Mouse (Mus musculus): ENCODE measurements at regions not wholly inside any gene's neighbourhood (a gene's known extent, or its start where the extent isn't known, plus 50 kb on each side); places are given as distances from the start of the nearest gene placed in this dataset.

GRCm38 (mm10) chr12:64393106-64393505 lies 81.4 kb downstream of the Fscb start:
- peak; percentile 46 for DNase-seq

- no peak for DNase-seq
Observed at GRCm38 (mm10) chr12:64389766-64390445, 84.6 kb downstream of the Fscb start.

DNA sequence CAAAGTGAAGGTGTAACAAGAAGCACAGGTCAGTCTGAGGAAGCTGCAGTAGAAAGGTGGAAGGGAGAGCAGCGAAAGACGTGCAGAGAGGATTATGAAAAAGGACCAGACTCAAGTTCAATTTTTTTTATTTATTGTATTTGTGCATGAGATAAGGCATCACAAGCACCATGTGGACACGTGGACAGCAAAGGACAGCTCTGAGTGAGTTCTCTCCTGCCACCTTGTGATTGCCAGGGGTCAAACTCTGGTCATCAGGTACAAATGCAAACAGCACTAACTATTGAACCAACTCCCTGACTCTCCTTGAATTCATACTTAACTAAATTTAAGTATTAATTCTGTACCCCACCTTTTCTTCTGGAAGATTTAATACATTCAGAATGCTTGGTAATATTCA lies 109.5 kb downstream of the Fscb start:
- no peak for DNase-seq

GRCm38 (mm10) chr12:64361592-64362116 lies 112.8 kb downstream of the Fscb start:
- no peak for DNase-seq

GRCm38 (mm10) chr12:64360698-64361097 lies 113.8 kb downstream of the Fscb start:
- no peak for DNase-seq

DNA sequence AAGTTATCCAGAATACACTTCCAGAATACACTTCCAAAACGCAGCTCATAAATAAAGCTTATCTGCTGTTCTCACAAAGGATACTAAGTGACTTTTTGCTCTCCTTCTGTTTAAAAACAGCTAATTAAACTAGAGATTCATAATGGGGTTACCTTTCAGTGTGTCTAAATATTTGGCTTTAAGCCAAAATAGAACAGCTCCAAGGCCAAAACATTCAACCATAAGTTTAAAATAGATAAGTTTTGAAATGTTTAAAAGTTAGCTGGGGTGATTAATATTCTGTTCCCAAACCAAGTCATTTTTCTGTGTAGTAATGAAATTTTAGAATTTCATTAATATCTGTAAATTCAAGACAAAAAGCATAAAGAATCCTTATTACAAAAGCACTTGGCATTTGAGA lies 130.7 kb downstream of the Fscb start:
- no peak for DNase-seq

- no peak for DNase-seq
Observed at GRCm38 (mm10) chr12:64335167-64335566, 139.3 kb downstream of the Fscb start.

Measured in right cerebral cortex, adult 18-20 months (tissue).